Mouse (Mus musculus): Measurements from ENCODE around the gene Ciapin1.
A peak's percentile ranks its signal among the peaks of the same experiment; 100 is the strongest.

The Ciapin1 gene

DNA sequence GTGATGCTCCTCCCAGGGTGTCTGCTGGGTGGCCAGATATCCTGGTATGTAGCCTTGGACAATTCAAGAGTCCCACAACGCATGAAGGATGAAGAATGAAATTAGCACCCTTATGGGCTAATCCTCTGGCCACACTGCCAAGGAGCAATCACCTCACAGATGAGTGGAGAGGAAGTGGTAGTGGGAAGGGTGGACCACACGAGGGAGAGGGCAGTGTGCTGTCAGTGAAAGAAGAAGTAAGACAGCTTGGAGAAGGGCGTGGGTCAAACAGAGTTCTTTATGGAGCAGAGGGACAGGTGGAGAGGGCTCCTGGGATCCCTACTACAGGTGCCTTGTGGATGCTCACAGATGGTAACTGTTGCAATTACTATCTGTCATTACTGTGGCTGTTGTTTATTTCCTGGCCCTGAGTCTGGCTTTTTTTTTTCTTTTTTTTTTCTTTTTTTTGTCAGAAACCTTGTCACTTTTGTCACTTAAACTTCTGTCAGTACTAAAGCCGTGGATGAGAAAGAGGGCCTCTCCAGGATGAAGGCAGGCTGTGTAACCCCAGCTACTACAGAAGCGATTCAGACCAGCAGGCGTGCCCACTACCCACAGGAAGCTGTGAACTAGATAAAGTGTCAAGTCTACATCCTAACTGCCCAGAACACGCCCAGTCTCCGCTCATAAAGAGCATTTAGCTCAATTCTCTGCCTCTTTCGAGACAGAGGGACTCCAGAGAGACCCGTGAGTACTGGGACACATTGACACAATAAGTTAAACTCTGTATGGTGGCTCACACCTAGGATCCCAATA lies 33.4 kb downstream of the Ciapin1 start:
- DNase-seq, result no peak

DNA sequence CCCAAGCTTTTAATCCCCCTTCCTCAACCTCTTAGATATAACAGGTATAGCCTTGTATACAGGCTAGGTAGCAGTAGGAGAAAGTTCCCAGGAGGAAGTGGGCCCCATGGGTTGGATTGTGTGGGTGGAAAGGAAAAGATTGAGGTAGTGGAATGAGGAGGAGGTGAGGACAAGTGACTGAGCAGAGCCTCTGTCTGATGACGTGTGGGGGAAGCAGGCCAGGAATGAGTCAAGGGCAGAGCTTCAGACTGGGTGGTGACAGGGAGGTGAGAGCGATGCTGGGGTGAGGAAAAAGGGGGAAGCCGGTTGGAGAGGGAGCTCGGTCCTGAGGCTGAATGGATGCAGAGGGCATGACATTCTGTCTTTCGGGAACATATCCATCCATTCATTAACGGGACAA lies 34.6 kb downstream of the Ciapin1 start:
- DNase-seq, result no peak

DNA sequence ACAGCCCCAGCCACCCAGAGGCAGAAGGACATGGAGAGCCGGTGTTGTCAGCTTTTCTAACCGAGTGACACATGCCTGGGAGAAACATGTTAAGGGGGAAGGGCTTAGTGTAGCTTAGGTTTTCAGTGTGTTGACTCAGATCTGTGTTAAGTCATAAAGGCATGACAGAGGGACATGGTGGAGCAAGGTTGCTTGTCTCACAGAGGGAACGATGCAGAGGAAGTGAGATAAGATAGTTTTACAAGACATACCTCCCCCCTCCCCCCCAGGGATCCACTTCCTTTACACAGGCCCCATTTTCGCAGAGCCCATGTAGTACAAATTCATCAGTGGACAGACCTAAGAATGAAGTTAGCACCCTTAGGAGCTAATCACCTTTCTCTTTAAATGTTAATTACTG lies 35.8 kb downstream of the Ciapin1 start:
- DNase-seq, result peak in 1 of 2 experiments; percentile 14

DNA sequence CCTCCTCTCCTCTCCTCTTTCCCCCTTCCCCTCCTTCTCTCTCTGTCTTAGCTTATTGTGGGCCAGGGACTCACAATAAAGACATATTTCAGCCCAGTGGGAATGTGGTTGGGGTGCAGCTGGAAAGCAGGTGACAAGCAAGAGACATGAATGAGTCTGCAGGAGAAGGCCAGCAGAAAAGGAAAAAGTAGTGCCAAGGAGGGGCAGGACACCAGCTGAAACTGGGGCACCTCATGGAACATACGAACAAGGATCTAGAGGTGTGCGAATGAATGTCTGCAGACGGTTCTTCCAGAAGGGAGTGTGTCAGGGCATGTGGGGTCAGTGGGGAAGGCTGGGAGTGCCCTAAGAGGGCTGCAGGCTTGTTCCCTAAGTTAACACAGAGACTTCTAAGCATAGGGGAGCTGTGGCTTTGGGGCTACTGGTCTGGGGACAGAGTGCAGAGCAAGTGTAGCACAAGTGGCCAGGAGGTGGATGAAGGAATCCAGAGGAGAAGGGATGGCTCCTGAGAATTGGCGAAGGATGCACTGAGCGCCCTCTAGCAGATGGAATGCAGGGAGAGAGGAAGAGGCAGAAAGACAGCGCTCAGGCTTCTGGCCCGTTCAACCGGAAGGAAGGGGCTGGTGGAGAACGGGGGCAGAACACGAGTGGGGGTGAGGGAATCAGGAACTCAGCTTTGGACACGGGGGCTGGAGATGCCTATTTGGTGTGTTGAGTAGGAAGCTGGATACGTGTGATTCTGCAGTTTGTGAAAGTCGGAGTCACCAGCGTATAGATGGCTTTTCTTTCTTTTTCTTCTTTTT lies 36.7 kb downstream of the Ciapin1 start:
- DNase-seq, result no peak

DNA sequence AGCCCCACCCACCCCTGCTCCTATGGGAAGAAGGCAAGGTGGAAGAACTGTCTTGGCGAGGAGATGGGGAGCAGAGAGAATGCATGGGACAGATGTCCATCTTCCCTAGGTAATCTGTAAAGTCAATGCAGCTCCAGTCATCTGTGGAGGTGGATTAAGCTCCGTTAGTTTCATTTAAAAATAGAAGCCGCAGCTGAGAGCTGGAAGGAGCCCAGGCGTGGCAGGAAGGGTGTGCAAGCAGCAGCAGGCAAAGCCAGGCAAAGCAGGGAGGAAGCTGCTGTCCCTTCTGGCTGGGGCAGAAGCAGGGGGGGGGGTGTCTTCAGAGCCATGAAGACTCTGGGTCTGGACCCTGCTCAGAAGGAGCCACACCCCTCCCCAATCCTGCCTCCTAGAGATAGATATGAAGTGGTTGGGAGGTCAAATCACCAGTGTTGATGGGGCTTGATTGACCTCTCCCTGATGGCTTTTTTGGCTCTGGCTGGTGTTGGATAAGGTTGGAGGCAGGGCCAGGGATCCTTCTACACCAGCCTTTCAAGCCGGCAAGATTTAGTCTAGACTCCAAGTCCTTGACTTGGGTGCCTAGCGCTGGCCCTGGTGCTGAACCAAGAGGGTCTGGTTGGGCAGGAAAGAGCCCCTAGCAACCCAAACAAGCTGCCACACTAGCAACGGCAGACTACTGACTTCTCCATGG lies 37.7 kb downstream of the Ciapin1 start:
- peak in 1 of 2 experiments; percentile 28 for DNase-seq

DNA sequence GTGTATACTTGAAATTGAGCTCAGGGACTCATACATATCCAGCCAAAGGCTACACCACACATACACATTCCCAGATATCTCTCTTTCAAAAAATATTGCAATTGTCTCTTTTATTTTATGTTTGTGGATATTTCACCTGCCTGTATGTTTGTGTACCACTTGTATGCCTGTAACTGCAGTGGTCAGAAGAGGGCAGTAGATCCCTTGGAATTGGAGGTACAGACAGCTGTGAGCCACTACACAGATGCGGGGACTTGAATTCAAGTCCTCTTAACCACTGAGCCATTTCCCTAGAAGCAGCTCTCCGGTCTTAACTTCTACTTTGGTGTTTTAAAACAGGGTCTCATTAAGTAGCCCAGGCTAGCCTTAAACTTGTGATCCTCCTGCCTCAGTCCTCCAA lies 43.4 kb downstream of the Ciapin1 start:
- DNase-seq, result no peak

DNA sequence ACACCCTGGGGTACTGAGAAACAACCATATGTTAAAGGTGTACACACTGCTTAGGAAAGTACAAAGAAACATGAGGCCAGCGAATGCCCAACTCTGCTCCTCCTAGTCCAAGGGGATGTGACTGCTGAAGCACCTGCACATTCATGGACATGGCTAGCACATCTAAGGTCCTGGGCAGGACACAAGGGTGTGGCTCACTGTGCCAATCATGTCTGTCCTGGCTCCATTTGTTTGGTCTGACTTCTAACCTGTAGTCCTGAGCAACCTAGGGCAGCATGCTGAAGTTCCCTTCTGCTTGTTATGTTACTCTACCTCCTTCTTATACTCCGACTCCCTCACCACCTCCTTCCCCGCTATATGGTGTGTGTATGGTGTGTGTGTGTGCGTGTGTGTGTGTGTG lies 43.8 kb downstream of the Ciapin1 start:
- DNase-seq, result no peak

DNA sequence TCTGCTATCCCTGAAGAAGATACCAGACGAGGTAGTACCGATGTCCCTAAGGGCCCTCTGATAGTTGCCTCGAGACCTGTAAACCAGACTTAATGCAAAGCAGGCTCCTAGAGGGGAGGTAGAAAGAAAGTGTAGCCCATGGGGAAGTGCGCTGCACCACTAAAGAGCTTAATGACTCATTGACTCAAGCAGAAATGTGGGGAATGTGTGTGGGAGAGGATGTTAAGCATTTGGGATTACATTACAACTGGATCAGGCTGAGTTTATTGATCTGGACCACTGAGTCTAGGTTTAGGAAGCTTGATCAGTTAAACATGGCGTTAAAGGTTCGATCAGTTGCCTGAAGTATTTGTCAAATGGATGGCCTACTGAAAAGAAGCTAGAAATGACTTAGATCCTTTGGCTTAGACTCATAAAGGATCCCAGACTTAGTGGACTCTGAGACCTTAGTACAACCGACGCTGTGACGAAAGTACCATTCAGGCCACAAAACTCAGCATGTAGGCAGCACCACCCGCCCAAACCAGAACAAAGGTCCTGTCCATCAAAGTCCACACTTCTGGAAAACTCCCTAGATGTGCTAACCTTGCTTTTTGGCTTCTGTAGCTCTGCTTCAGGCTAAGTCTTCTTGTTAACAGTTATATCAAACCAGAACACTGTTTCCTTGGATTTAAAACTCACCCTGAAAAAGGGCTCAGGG lies 48.8 kb downstream of the Ciapin1 start:
- no peak for DNase-seq

DNA sequence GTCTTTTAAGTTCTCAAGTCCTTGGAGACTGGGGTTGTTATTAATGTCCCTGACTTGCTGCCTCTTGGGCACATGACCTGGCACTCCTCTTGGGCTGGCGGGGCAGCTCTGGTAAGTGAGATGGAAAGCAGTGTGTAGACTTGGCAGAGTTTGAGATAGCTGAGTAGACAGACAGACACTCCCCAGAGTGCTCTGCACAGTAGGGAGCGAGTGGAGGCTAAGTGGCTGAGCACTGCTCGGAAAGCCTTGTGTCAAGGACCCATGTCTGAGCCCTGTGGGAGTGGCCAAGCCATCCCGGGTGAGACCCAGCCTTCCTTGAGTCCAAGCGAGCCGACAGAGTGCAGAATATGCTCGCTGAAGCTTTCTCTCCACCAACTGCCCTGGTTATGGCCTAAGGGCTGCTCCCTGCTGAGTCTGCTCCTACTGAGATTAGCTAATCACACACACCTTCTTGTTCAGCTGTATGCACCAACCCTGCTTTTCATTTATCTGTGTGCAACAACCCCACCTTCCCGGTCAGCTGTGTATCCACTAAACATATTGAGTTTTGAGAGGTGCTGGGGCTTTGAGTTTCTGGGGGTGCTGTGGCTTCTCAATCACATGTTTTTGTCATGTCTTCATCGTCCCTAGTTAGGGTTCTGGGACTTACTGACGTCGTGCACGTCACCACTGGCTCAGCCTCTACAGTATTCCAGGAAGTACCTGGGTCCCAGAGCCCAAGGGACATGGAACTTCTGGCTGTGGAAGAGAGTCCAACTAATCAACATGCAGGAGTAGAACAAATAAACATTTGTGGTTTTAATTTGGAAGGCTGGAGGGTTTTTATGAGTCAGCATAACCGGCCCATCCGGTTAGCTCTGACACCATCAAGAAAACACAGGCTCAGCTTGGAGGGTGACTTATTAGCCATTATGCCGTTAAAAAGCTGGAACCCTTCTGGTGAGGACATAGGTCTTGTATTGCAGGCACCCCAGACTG lies 50.3 kb downstream of the Ciapin1 start:
- no peak for DNase-seq

DNA sequence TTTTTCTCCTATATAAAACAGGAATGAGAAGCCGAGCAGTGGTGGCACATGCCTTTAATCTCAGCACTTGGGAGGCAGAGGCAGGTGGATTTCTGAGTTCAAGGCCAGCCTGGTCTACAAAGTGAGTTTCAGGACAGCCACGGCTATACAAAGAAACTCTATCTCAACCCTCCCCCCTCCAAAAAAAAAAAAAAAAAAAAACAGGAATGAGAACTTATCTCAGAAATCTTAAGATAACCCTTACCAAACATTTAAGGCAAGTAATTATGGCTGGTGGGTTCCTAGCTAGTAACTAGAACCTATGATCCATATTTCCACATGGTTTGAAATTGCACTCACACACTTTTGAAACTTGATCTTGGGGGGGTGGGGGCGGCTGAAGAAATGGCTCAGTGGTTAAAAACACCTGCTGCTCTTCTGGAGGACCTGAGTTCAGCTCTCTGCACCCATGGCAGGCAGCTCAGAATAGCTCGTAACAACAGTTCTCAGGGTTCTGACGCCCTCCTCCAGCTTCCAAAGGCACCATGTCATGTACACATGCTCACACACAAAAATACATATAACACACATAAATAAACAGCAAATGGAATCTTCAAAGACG lies 52.1 kb downstream of the Ciapin1 start:
- no peak for DNase-seq

DNA sequence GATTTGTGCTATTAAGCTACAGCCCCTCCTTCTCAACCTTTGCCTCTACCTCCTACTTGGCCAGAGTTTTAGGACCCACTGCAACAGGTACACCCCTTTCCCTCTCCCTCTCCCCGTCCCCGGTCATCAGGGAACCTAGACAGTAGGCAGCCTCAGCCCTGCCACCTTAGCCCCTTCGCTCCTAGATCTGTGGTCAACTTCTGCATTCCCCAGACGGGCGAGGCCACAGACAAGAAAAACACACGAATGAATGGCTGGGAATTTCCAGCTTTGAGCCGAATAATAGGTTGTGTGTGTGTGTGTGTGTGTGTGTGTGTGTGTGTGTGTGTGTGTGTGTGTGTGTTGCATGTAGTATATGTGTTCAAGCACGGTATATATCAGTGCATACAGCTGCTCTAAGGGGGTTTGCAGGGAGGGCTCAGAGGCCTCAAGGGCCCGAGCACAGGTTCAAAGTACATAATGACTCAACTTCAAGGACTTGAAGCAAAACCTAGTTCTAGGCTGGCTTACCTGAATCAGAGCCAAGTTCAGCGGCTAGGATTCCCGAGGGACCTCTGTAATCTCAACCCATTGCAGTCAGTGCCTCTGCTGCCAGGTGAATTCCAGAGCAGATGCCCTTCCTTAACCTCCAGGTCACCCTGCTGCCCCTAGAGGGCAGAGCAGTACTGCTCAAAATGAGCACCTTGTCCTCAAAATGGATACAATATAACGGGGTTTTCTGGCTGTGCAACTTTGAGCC lies 52.7 kb downstream of the Ciapin1 start:
- DNase-seq, result peak; percentile 53 to 57

DNA sequence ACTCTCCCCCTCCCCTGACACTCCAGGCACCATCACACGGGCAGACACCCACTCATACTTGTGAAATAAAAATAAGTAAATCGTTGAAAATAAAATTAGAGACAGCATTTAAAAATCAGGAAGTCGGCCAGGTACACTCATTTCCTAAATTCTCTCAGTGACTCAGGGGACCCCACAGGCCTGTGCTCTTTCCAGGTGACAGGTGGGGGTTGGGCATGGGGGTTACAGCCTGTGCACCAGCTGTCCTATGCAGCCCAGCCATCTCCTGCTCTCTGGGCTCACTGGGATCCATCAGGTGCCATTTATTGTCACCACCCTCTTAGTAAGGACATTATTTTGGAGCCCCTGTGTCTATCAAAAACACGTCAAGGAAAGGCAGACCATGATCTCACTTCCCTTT lies 54.3 kb downstream of the Ciapin1 start:
- peak in 1 of 2 experiments; percentile 30 for DNase-seq

DNA sequence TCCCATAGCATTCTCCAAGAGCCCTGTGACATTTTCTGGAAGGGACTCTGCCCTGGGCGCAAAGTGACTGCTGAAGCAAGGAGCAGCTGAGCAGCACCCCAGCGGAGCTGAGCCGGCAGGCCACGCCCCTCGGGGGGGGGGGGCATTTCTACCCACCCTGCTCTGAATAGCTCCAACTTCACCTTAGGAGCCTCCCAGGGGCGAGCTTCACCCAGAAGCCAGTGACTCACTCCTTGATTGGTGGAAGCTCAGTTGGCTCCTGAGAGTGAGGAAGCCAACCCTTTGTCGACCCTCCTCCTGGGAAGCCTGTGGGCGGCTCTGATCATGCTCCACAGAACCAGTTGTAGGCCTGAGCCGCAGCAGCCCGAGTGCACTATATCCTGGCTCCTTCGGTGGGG lies 56.3 kb downstream of the Ciapin1 start:
- DNase-seq, result no peak

DNA sequence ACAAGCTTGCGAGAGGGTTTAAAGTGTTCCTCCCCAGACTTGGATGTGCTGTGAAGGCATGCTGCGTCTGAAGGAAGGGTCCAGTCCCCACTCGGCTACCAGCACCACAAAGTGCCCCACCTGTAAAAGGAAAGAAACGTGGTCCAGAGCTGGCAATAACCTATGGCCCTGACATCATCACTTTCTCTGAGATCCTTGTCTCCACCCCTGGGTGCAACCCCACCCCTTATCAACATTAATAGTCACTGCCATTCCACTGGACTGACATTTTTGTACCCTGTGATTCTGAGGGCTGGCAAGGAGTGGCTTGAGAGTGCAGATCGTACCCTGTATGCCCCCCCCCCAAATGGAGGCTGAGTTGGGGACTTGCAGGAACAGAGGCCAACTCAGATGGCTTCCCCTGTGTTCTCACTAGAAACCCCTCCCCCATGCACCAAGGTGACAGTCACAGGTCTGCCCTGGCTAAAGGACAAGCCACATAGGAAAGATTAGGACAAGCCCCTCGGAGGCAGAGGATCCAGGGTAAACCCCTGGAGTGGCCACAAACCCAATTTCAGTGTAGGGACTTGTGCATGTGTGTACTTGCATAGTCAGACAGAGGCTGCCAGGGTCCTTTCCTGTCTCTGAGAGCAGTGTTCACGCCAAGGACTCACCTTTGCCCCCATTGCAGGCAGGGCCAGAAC lies 56.9 kb downstream of the Ciapin1 start:
- no peak for DNase-seq

DNA sequence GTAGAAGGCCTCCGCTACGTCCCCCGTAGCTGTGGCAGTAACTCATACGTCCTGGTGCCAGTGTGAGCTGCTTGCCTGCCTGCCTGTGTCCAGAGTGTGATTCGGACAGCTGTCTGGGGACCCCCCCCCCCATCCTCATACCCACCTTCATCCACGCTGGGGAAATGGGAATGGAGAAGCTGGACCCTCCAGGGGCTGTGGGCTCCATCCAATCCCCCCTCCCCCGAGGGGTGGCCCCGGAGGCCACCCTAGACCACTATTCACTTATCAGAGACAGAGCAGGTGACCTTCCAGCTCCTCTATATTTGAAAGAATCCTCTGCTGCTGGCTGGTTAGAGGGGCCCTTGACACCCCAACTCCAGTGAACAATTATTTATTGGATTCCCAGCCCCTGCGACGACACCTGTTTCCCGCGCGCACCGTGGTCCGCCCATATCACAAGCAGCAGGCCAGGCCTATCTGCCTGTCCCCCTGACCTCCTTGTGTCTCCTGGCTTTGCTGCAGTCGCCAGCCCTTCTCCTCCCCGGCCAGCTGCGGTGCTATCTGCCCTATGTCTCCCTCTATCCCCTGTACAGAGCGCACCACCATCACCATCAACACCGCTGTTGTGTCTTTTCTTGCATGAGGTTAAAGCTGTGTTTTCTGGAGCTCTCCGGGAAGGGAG lies 57.5 kb downstream of the Ciapin1 start:
- no peak for DNase-seq

DNA sequence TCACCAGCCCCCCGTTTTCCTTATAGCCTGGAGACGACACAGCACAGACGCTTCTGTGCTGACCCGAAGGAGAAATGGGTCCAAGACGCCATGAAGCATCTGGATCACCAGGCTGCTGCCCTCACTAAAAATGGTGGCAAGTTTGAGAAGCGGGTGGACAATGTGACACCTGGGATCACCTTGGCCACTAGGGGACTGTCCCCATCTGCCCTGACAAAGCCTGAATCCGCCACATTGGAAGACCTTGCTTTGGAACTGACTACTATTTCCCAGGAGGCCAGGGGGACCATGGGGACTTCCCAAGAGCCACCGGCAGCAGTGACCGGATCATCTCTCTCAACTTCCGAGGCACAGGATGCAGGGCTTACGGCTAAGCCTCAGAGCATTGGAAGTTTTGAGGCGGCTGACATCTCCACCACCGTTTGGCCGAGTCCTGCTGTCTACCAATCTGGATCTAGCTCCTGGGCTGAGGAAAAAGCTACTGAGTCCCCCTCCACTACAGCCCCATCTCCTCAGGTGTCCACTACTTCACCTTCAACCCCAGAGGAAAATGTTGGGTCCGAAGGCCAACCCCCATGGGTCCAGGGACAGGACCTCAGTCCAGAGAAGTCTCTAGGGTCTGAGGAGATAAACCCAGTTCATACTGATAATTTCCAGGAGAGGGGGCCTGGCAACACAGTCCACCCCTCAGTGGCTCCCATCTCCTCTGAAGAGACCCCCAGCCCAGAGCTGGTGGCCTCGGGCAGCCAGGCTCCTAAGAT lies 58.4 kb downstream of the Ciapin1 start:
- no peak for DNase-seq

DNA sequence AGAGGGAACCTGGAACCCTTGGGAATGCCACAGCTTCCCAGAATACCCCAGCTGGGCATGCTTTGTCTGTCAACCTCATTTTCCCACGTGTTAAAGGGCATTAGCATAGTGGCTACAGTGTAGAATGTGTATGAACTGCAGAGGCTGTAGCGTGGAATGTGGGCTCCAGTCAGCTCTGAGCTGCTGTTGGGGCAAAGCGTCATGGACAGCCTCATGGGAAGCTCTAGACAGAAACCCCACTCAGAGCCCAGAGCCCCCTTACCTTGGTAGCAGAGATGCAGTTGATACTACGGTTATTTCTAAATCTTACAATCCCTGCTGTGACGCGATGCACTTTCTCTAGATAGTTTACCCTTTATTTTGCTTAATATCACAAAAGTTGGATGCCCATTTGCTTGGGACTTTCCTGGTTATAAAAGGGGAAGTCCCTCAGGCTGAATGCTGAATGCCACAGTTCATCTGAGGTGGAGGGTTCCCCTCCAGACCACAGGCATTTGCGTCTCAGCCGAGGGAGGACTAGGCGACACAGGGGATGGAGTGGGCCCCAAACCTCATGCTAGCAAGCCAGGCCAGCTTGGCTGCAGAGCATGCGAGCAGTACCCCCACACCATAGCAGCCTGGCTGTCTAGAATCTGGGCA lies 59.1 kb downstream of the Ciapin1 start:
- DNase-seq, result peak; percentile 32 to 37

DNA sequence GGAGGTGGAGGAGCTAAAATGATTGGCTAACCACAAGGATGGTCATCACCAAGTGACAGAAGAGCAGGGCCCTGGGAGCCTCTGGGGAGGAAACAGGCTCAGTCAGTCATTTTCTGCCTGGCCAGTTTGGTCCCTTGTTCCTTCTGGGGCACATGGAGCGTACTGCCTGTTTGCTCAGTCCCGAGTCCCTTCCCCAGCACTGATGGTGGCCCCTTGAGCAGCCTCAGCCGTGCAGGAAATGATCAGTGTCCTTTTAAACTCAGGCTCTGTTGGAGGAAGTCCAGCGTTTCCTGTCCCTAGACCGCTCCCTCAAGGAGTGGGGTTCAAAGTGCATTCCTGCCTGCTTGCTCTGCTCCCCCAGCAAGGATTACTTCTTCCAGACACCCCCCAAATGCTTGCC lies 59.7 kb downstream of the Ciapin1 start:
- peak in 1 of 2 experiments; percentile 13 for DNase-seq

Data from B cell, adult 2 months (primary cell).